Comparison of ENCODE assay signal across 8 mouse cellular contexts in the genomic region with DNA sequence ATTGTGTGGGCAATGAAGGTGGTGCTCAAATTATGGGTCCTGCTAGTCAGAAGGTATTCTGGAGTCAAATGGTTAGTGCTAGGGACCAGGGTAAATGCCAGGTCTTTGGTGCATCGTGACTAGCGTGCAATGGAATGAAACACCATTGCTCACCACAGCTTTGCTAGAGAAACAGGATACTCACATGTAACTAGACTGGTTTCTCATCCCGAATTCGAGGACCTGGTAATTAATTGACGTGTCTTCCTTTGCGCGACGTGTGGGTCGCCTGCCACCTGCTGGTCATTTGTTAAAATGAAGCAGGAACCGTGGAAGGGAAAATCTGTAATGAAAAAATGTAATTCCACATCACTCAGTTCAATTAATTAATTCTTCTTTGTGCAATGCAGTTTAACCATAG. TPM values are rescaled to one million over a fixed set of nuclear protein-coding genes. Genes with fewer than 3 reads are reported as not detected.
A peak's percentile ranks its signal among the peaks of the same experiment; 100 is the strongest.
DNase-seq lines count a peak whose midpoint lies in the region; ATAC-seq and TF ChIP-seq lines count a peak whose summit lies in the region.

No protein-coding gene starts in this region.

- no peak overlapping the region for H3K9ac ChIP-seq in embryonic facial prominence, embryonic 11.5 days (replicated peaks; ENCODE audit: low read length)
- H3K9ac ChIP-seq in hindbrain, embryonic 15.5 days: no peak overlapping the region

- H3K4me1 ChIP-seq in thymus, adult 2 months (replicated peaks; ENCODE audit: control insufficient read depth, insufficient read depth, low read length): no peaks in the 10 kb centered on the region
- H3K4me1 ChIP-seq in embryonic facial prominence, embryonic 11.5 days (ENCODE audit: control insufficient read depth, insufficient read depth, low read length): no peaks in the 10 kb centered on the region
- H3K4me1 ChIP-seq in hindbrain, embryonic 15.5 days (replicated peaks): peaks cover 15% of the 10 kb centered on the region

- no peak for TF ChIP-seq CTCF in thymus, adult 2 months (IDR thresholded peaks at IDR 0.05; ENCODE audit: borderline replicate concordance, control insufficient read depth, extremely low read depth, insufficient read depth, low read length, poor library complexity)

- no peak overlapping the region for H3K4me2 ChIP-seq in embryonic facial prominence, embryonic 11.5 days (ENCODE audit: low read depth, low read length)
- H3K4me2 ChIP-seq in hindbrain, embryonic 15.5 days: peak overlapping the region; percentile 30

- no peaks in the 10 kb centered on the region for H3K9me3 ChIP-seq in embryonic facial prominence, embryonic 11.5 days (replicated peaks; ENCODE audit: control insufficient read depth, low read length)
- no peaks in the 10 kb centered on the region for H3K9me3 ChIP-seq in hindbrain, embryonic 15.5 days

- no peak overlapping the region for H3K4me3 ChIP-seq in thymus, adult 2 months (ENCODE audit: control insufficient read depth, insufficient read depth, low read length)
- no peak overlapping the region for H3K4me3 ChIP-seq in embryonic facial prominence, embryonic 11.5 days (ENCODE audit: low read depth, low read length)
- H3K4me3 ChIP-seq in hindbrain, embryonic 15.5 days: no peak overlapping the region

- ATAC-seq in cerebellum, adult (ENCODE audit: insufficient number of reproducible peaks, low FRiP score, low TSS enrichment): no peak; the same call in 1 of the 2 replicates
- peak; percentile 30; the same call in 1 of the 2 replicates for ATAC-seq in embryonic facial prominence, embryonic 11.5 days (replicated peaks; ENCODE audit: insufficient number of reproducible peaks, low FRiP score, low TSS enrichment, low read depth)
- ATAC-seq in hindbrain, embryonic 15.5 days (ENCODE audit: low FRiP score, low read depth): 0 out of 2 replicates have a peak, but pooled peaks have one; percentile 25

- 3% methylated on average over 10 of the region's 10 CpGs for WGBS in thymus, adult 2 months
- WGBS in embryonic facial prominence, embryonic 11.5 days: 2% methylated on average over 10 of the region's 10 CpGs
- under 1% methylated on average over 10 of the region's 10 CpGs for WGBS in hindbrain, embryonic 15.5 days

- peak; percentile 18 for DNase-seq in cerebellum, adult 11 months
- peak; percentile 29 for DNase-seq in thymus, adult 2 months
- DNase-seq in thymus, adult 18-20 months: no peak
- DNase-seq in embryonic facial prominence, embryonic 11.5 days (ENCODE audit: low spot score): peak; percentile 62
- peak; percentile 62 for DNase-seq in lung, postnatal 14 days
- peak; percentile 72 to 82 for DNase-seq in right cerebral cortex, postnatal 10 days (ENCODE audit: low spot score in 2 of 2)

- TF ChIP-seq POLR2A in thymus, adult 2 months (IDR thresholded peaks at IDR 0.05; ENCODE audit: control insufficient read depth, extremely low read depth, insufficient read depth, low read length, poor library complexity): no peak

- no peak overlapping the region for H3K27ac ChIP-seq in thymus, adult 2 months (ENCODE audit: control insufficient read depth, insufficient read depth, low read length)
- no peak overlapping the region for H3K27ac ChIP-seq in embryonic facial prominence, embryonic 11.5 days (replicated peaks; ENCODE audit: low read depth, low read length)
- H3K27ac ChIP-seq in hindbrain, embryonic 15.5 days (replicated peaks): no peak overlapping the region

- H3K27me3 ChIP-seq in thymus, adult 2 months (ENCODE audit: control insufficient read depth, insufficient read depth, low read length): no peaks in the 10 kb centered on the region
- peaks cover 22% of the 10 kb centered on the region for H3K27me3 ChIP-seq in embryonic facial prominence, embryonic 11.5 days (ENCODE audit: control insufficient read depth, insufficient read depth, low read length)
- H3K27me3 ChIP-seq in hindbrain, embryonic 15.5 days: peaks cover 5% of the 10 kb centered on the region; the same call in 1 of the 2 replicates

- no peaks in the 10 kb centered on the region for H3K36me3 ChIP-seq in thymus, adult 2 months (ENCODE audit: control insufficient read depth, insufficient read depth, low read length)
- no peaks in the 10 kb centered on the region for H3K36me3 ChIP-seq in embryonic facial prominence, embryonic 11.5 days (replicated peaks; ENCODE audit: control insufficient read depth, insufficient read depth, low read depth, low read length)
- H3K36me3 ChIP-seq in hindbrain, embryonic 15.5 days: no peaks in the 10 kb centered on the region

RNA-seq across cellular contexts. Expression of gene Ascl1, which starts 10.5 kb away (rescaled TPM):
- polyA plus RNA-seq in thymus, adult 2 months (2012; rRNA removed): 25.9 and 26.4 TPM in 2 replicates
- polyA plus RNA-seq in embryonic facial prominence, embryonic 11.5 days (2014; fragmentation: Nextera tagmentation; extraction: Ambion mirVana): 10.6 and 11.1 TPM in 2 replicates
- 11.1 and 14.2 TPM in 2 replicates for polyA plus RNA-seq in hindbrain, embryonic 15.5 days (2015; fragmentation: Nextera tagmentation; extraction: Ambion mirVana)

RNA-seq across cellular contexts. Expression of gene Pah, which starts 17.6 kb away (rescaled TPM):
- polyA plus RNA-seq in thymus, adult 2 months (2012; rRNA removed): 0.36 and 0.87 TPM in 2 replicates
- not detected in 2 replicates for polyA plus RNA-seq in embryonic facial prominence, embryonic 11.5 days (2014; fragmentation: Nextera tagmentation; extraction: Ambion mirVana)
- polyA plus RNA-seq in hindbrain, embryonic 15.5 days (2015; fragmentation: Nextera tagmentation; extraction: Ambion mirVana): not detected in 2 replicates

Comparison
In these comparisons a context has a peak if more than half of its experiments do, and no peak if none do; other contexts are left out.
1. DNase-seq: peak in cerebellum, adult 11 months (single experiment), thymus, adult 2 months (single experiment), embryonic facial prominence, embryonic 11.5 days (single experiment), lung, postnatal 14 days (single experiment) and right cerebral cortex, postnatal 10 days (2 of 2); none in thymus, adult 18-20 months (0 of 2).